Mouse (Mus musculus): Measurements from ENCODE around the gene Emg1.

GRCm38 (mm10) chr6:124746654-124747632 is 35.0 kb upstream of the Emg1 start:
- no peak for TF ChIP-seq CTCF (IDR thresholded peaks at IDR 0.05; ENCODE audit: control insufficient read depth, insufficient read depth, low read length)
- no peak for TF ChIP-seq POLR2A (IDR thresholded peaks at IDR 0.05; ENCODE audit: borderline replicate concordance, control insufficient read depth, low read depth, low read length)
